Mouse (Mus musculus): Measurements from ENCODE around the gene Lyl1. TPM values are rescaled to one million over a fixed set of nuclear protein-coding genes. Genes with fewer than 3 reads are reported as not detected.

Gene Lyl1
- total and polyA plus RNA-seq, 3 experiments = 81.2 to 550 (median 138) TPM

GRCm38 (mm10) chr8:84714161-84714560 is 12.9 kb downstream of the Lyl1 start:
- H3K36me3 ChIP-seq (replicated peaks) = peaks cover 74% of the 10 kb centered on the region
- TF ChIP-seq TAL1 (conservative IDR thresholded peaks at IDR 0.05; ENCODE audit: low read depth, low read length) (no peak), POLR2AphosphoS5 (IDR thresholded peaks at IDR 0.05; ENCODE audit: insufficient replicate concordance, low read depth, low read length) (no peak), GATA2 (IDR thresholded peaks at IDR 0.05; ENCODE audit: borderline replicate concordance, low read depth, low read length) (no peak), GATA1 (IDR thresholded peaks at IDR 0.05; ENCODE audit: borderline replicate concordance, low read length) (no peak), CTCF (IDR thresholded peaks at IDR 0.05; ENCODE audit: low read depth, low read length) (no peak)
- H3K9me3 ChIP-seq (replicated peaks) = no peaks in the 10 kb centered on the region
- no peak overlapping the region for H3K4me3 ChIP-seq (ENCODE audit: low read depth, low read length)
- H3K4me1 ChIP-seq (ENCODE audit: insufficient read depth, low read depth, low read length) = peaks cover 56% of the 10 kb centered on the region
- no peak for DNase-seq (ENCODE audit: low spot score)
- no peaks in the 10 kb centered on the region for H3K27me3 ChIP-seq (ENCODE audit: insufficient read depth, low read length)
- ATAC-seq (ENCODE audit: extremely low read depth, insufficient number of reproducible peaks, low FRiP score, poor library complexity, severe bottlenecking) = no peak

GRCm38 (mm10) chr8:84715893-84716468 is 14.7 kb downstream of the Lyl1 start:
- no peak for ATAC-seq (ENCODE audit: extremely low read depth, insufficient number of reproducible peaks, low FRiP score, poor library complexity, severe bottlenecking)
- TF ChIP-seq POLR2AphosphoS5 (IDR thresholded peaks at IDR 0.05; ENCODE audit: insufficient replicate concordance, low read depth, low read length) (no peak), TAL1 (conservative IDR thresholded peaks at IDR 0.05; ENCODE audit: low read depth, low read length) (no peak), GATA1 (IDR thresholded peaks at IDR 0.05; ENCODE audit: borderline replicate concordance, low read length) (no peak), GATA2 (IDR thresholded peaks at IDR 0.05; ENCODE audit: borderline replicate concordance, low read depth, low read length) (no peak), CTCF (IDR thresholded peaks at IDR 0.05; ENCODE audit: low read depth, low read length) (no peak)
- H3K4me1 ChIP-seq (ENCODE audit: insufficient read depth, low read depth, low read length) = peaks cover 48% of the 10 kb centered on the region

GRCm38 (mm10) chr8:84716790-84717189 is 15.5 kb downstream of the Lyl1 start:
- no peaks in the 10 kb centered on the region for H3K9me3 ChIP-seq (replicated peaks)
- ATAC-seq (ENCODE audit: extremely low read depth, insufficient number of reproducible peaks, low FRiP score, poor library complexity, severe bottlenecking) (no peak), DNase-seq (ENCODE audit: low spot score) (no peak)
- no peaks in the 10 kb centered on the region for H3K27me3 ChIP-seq (ENCODE audit: insufficient read depth, low read length)
- H3K4me1 ChIP-seq (ENCODE audit: insufficient read depth, low read depth, low read length) = peaks cover 48% of the 10 kb centered on the region
- H3K4me3 ChIP-seq (ENCODE audit: low read depth, low read length) = no peak overlapping the region
- H3K36me3 ChIP-seq (replicated peaks) = peaks cover 84% of the 10 kb centered on the region
- TF ChIP-seq POLR2AphosphoS5 (IDR thresholded peaks at IDR 0.05; ENCODE audit: insufficient replicate concordance, low read depth, low read length) = no peak
- TF ChIP-seq GATA1 (IDR thresholded peaks at IDR 0.05; ENCODE audit: borderline replicate concordance, low read length) = no peak

More at GRCm38 (mm10) chr8:84715893-84716468, 14.7 kb downstream of the Lyl1 start:
- DNase-seq (ENCODE audit: low spot score) = no peak
- Histone ChIP-seq H3K4me3 (ENCODE audit: low read depth, low read length) (no peak overlapping the region), H3K27me3 (ENCODE audit: insufficient read depth, low read length) (no peaks in the 10 kb centered on the region), H3K36me3 (replicated peaks) (peaks cover 83% of the 10 kb centered on the region), H3K9me3 (replicated peaks) (no peaks in the 10 kb centered on the region)

- ATAC-seq (ENCODE audit: extremely low read depth, insufficient number of reproducible peaks, low FRiP score, poor library complexity, severe bottlenecking) (no peak), DNase-seq (ENCODE audit: low spot score) (no peak)
- no peak overlapping the region for H3K4me3 ChIP-seq (ENCODE audit: low read depth, low read length)
- peaks cover 78% of the 10 kb centered on the region for H3K36me3 ChIP-seq (replicated peaks)
- H3K4me1 ChIP-seq (ENCODE audit: insufficient read depth, low read depth, low read length) = peaks cover 48% of the 10 kb centered on the region
- no peaks in the 10 kb centered on the region for H3K27me3 ChIP-seq (ENCODE audit: insufficient read depth, low read length)
- TF ChIP-seq GATA1 (IDR thresholded peaks at IDR 0.05; ENCODE audit: borderline replicate concordance, low read length) (no peak), CTCF (IDR thresholded peaks at IDR 0.05; ENCODE audit: low read depth, low read length) (no peak), POLR2AphosphoS5 (IDR thresholded peaks at IDR 0.05; ENCODE audit: insufficient replicate concordance, low read depth, low read length) (no peak), TAL1 (conservative IDR thresholded peaks at IDR 0.05; ENCODE audit: low read depth, low read length) (no peak), GATA2 (IDR thresholded peaks at IDR 0.05; ENCODE audit: borderline replicate concordance, low read depth, low read length) (no peak)
- H3K9me3 ChIP-seq (replicated peaks) = no peaks in the 10 kb centered on the region
These were observed 17.2 kb downstream of the Lyl1 start for GRCm38 (mm10) chr8:84718476-84718875.

GRCm38 (mm10) chr8:84718959-84719690 is 17.9 kb downstream of the Lyl1 start:
- no peak overlapping the region for H3K4me3 ChIP-seq (ENCODE audit: low read depth, low read length)
- no peak for ATAC-seq (ENCODE audit: extremely low read depth, insufficient number of reproducible peaks, low FRiP score, poor library complexity, severe bottlenecking)
- no peaks in the 10 kb centered on the region for H3K9me3 ChIP-seq (replicated peaks)
- DNase-seq (ENCODE audit: low spot score) = no peak
- peaks cover 76% of the 10 kb centered on the region for H3K36me3 ChIP-seq (replicated peaks)
- H3K4me1 ChIP-seq (ENCODE audit: insufficient read depth, low read depth, low read length) = peaks cover 48% of the 10 kb centered on the region
- no peak for TF ChIP-seq POLR2AphosphoS5 (IDR thresholded peaks at IDR 0.05; ENCODE audit: insufficient replicate concordance, low read depth, low read length)
- no peak for TF ChIP-seq GATA1 (IDR thresholded peaks at IDR 0.05; ENCODE audit: borderline replicate concordance, low read length)
- no peak for TF ChIP-seq TAL1 (conservative IDR thresholded peaks at IDR 0.05; ENCODE audit: low read depth, low read length)
- TF ChIP-seq CTCF (IDR thresholded peaks at IDR 0.05; ENCODE audit: low read depth, low read length) = no peak
- TF ChIP-seq GATA2 (IDR thresholded peaks at IDR 0.05; ENCODE audit: borderline replicate concordance, low read depth, low read length) = no peak
- no peaks in the 10 kb centered on the region for H3K27me3 ChIP-seq (ENCODE audit: insufficient read depth, low read length)

GRCm38 (mm10) chr8:84722530-84722849 is 21.2 kb downstream of the Lyl1 start:
- Histone ChIP-seq H3K36me3 (replicated peaks) (peaks cover 85% of the 10 kb centered on the region), H3K4me1 (ENCODE audit: insufficient read depth, low read depth, low read length) (peaks cover 72% of the 10 kb centered on the region), H3K4me3 (ENCODE audit: low read depth, low read length) (peak overlapping the region; percentile 71), H3K27me3 (ENCODE audit: insufficient read depth, low read length) (no peaks in the 10 kb centered on the region), H3K9me3 (replicated peaks) (no peaks in the 10 kb centered on the region)
- ATAC-seq (ENCODE audit: extremely low read depth, insufficient number of reproducible peaks, low FRiP score, poor library complexity, severe bottlenecking) (no peak), DNase-seq (ENCODE audit: low spot score) (no peak)
- no peak for TF ChIP-seq CTCF (IDR thresholded peaks at IDR 0.05; ENCODE audit: low read depth, low read length)
- TF ChIP-seq GATA2 (IDR thresholded peaks at IDR 0.05; ENCODE audit: borderline replicate concordance, low read depth, low read length) = no peak
- no peak for TF ChIP-seq POLR2AphosphoS5 (IDR thresholded peaks at IDR 0.05; ENCODE audit: insufficient replicate concordance, low read depth, low read length)
- no peak for TF ChIP-seq TAL1 (conservative IDR thresholded peaks at IDR 0.05; ENCODE audit: low read depth, low read length)
- TF ChIP-seq GATA1 (IDR thresholded peaks at IDR 0.05; ENCODE audit: borderline replicate concordance, low read length) = no peak
